Mouse (Mus musculus) limb, embryonic 10.5 days (tissue): ENCODE measurements at regions not wholly inside any gene's neighbourhood (a gene's known extent, or its start where the extent isn't known, plus 50 kb on each side); places are given as distances from the start of the nearest gene placed in this dataset.
A peak's percentile ranks its signal among the peaks of the same experiment; 100 is the strongest.

ENCODE experiments used
- DNase-seq: peaks from one replicate; pipeline ENCODE4 v3.0.0-alpha.2; 2017; ENCODE audit warnings: low spot score
- H3K27ac ChIP-seq: fragments of 300-500 bp; sonication (generic); 2 replicates; pipeline ENCODE4 v1.5.1; 2016; ENCODE audit warnings: mild to moderate bottlenecking
- H3K27me3 ChIP-seq: fragments of 300-500 bp; sonication (generic); 2 replicates; pipeline ENCODE4 v1.6.1; 2016; ENCODE audit warnings: low read depth, mild to moderate bottlenecking; ENCODE audit not compliant: poor library complexity, severe bottlenecking
- H3K36me3 ChIP-seq: fragments of 300-500 bp; sonication (generic); 2 replicates; pipeline ENCODE4 v1.6.1; 2016; ENCODE audit warnings: mild to moderate bottlenecking, moderate library complexity
- H3K4me1 ChIP-seq: fragments of 300-500 bp; sonication (generic); 2 replicates; pipeline ENCODE4 v1.6.1; 2016
- H3K4me3 ChIP-seq: fragments of 300-500 bp; sonication (generic); 2 replicates; pipeline ENCODE4 v1.5.1; 2016; ENCODE audit warnings: mild to moderate bottlenecking, moderate library complexity
- H3K9me3 ChIP-seq: fragments of 300-500 bp; sonication (generic); replicated peaks from 2 replicates; pipeline ENCODE4 v1.6.1; 2016; ENCODE audit warnings: mild to moderate bottlenecking
- WGBS: fragments of 180-500 bp; shearing (Covaris S2); methylation state at CpG from one replicate; pipeline ENCODE4 v1.1.7; 2016; 5-methylcytosine and 5-hydroxymethylcytosine counted together

DNA sequence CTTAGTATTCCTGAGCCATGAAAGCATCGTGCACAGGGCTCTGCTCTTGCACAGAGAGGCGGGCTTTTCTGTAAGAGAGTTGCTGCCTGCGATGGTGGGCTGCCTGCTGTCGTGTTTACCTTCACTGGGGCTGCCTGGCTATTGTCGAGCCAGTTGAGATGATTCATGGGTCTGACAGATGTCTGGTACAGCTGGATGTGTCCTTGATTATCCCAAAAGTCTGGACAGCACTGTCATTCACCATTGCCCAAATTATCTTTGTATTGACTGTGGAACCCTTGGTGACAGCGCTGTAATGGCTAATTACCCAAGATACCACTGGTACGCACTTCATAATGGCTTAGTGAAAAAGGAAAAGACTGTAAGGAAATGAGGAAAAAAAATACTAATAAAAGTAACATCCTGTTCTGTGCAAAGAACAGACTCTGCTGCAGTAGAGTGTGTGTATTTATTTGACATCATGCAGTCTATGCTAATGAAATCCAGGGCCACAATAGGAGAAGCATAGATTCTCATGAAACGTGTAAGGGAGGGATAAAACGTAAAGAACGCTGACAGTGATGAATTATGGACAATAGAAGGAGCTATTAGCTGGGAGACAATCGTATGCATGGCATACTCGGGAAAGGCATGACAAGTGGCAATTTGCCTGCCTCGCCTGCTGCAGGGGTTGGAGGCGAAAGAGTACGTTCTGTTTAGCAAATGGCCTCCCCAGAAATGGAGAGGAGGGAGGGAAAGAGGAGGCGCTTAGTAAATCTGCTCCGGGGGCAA is 208.2 kb upstream of the Atp5g3 start:
- DNase-seq, result no peak
- peaks cover 23% of the 10 kb centered on the region for H3K4me1 ChIP-seq
- H3K36me3 ChIP-seq, result no peaks in the 10 kb centered on the region
- H3K27me3 ChIP-seq, result no peaks in the 10 kb centered on the region
- no peak overlapping the region for H3K4me3 ChIP-seq
- WGBS, result 55% methylated on average over 17 of the region's 17 CpGs
- H3K9me3 ChIP-seq, result no peaks in the 10 kb centered on the region
- no peak overlapping the region for H3K27ac ChIP-seq

DNA sequence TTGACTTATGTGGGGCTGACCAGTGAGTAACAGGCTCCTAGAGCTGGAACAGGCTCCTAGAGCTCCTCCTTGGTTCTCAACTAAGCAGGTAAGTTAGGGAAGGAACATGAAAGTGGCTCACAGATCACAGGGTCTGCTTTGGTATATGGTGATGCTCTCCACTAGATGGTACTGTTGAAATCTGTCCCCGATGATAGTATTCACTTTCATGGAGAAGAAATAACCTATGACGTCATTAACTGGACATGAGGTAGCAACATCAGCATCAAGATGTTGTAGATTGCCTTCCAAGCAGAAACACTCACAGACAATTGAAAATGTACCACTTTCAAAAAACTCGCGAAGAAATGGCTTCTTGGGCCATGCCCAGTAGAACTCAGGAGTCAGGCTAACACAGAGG is 195.3 kb upstream of the Atp5g3 start:
- no peaks in the 10 kb centered on the region for H3K36me3 ChIP-seq
- no peak overlapping the region for H3K27ac ChIP-seq
- WGBS, result 83% methylated on average over 4 of the region's 4 CpGs

DNA sequence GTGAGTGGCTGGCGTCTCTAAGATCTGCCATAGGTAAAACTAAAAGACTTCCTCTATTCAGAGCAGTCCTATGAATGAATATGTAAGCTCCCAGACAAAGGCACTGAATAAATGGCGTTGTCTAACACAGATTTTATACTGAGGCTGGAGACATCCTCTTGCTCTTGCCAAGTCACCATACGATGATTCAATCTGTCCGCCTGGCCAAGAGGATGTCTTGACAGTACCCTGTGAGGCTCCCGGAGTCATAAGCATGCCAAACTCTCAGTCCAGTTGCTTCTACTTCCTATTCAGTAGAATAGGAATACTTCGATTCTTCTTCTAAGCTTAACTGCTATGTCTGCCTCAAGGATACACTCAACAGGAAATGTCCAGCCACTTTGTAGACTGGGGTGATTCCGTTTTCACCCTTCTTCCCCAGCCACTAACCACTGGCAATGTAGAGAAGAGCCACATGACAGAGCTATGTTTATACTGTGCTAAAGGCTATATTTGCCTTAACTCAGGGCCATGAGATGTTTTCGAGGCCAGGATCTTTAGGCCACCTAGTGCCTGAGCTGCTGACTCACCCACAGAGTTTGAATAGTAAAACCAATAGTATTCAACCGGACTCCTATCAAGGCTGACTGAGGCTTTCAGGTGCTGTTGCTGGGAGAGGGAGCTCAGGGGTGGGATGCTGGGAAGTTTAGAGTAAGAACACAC is 188.7 kb upstream of the Atp5g3 start:
- H3K27me3 ChIP-seq, result 0 out of 2 replicates have a peak, but pooled peaks cover 5% of the 10 kb centered on the region
- no peak for DNase-seq
- no peak overlapping the region for H3K27ac ChIP-seq
- H3K4me1 ChIP-seq, result peaks cover 3% of the 10 kb centered on the region; the same call in 1 of the 2 replicates
- no peak overlapping the region for H3K4me3 ChIP-seq
- WGBS, result 94% methylated on average over 9 of the region's 9 CpGs
- no peaks in the 10 kb centered on the region for H3K9me3 ChIP-seq
- no peaks in the 10 kb centered on the region for H3K36me3 ChIP-seq

More for the DNA sequence above, 195.3 kb upstream of the Atp5g3 start:
- no peaks in the 10 kb centered on the region for H3K4me1 ChIP-seq
- H3K27me3 ChIP-seq, result 0 out of 2 replicates have a peak, but pooled peaks cover 4% of the 10 kb centered on the region
- DNase-seq, result no peak
- no peak overlapping the region for H3K4me3 ChIP-seq
- no peaks in the 10 kb centered on the region for H3K9me3 ChIP-seq

DNA sequence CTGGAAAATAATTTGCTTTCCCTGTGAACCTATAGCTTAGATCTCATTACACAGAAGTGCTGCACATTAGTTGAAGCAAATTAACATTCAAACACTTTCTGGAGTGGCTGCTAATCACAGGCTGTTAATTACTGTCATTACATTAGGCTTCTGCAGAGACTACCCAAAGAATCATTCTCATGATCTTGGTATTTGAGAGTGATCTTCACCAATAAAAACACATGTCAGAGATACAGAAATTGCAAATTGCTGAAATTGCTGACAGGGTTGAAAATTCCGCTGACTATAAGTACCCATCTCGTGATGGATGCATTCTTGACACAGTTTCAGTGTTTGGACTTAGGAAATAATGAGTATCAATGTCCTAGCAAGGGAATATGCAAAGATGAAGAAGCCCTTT is 185.7 kb upstream of the Atp5g3 start:
- Histone ChIP-seq H3K27ac (no peak overlapping the region), H3K9me3 (no peaks in the 10 kb centered on the region), H3K27me3 (0 out of 2 replicates have a peak, but pooled peaks cover 5% of the 10 kb centered on the region), H3K36me3 (no peaks in the 10 kb centered on the region), H3K4me3 (no peak overlapping the region), H3K4me1 (peaks cover 3% of the 10 kb centered on the region; the same call in 1 of the 2 replicates)
- 93% methylated on average over 2 of the region's 2 CpGs for WGBS
- no peak for DNase-seq

DNA sequence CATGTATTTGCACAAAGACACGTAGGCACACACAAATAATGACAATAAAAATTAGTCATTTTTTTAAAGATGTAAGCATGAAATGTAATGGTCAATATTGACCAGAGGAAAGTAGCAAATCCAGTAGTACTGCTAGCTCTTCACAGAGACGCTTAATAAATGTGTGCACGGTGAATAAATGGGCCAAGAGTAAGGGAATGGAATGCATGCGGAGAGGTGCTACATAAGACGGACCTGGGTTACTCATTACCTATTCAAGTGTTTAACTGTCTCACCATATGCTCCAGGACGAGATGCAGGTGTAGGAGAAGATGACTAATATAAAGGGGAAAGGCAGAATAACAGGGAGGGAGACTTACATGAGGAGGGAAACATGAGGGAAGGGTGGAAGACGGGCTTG is 182.4 kb upstream of the Atp5g3 start:
- H3K4me3 ChIP-seq, result no peak overlapping the region
- no peaks in the 10 kb centered on the region for H3K9me3 ChIP-seq
- DNase-seq, result no peak
- no peak overlapping the region for H3K27ac ChIP-seq
- peaks cover 8% of the 10 kb centered on the region for H3K4me1 ChIP-seq
- WGBS, result 89% methylated on average over 7 of the region's 7 CpGs
- H3K36me3 ChIP-seq, result no peaks in the 10 kb centered on the region
- 0 out of 2 replicates have a peak, but pooled peaks cover 5% of the 10 kb centered on the region for H3K27me3 ChIP-seq

DNA sequence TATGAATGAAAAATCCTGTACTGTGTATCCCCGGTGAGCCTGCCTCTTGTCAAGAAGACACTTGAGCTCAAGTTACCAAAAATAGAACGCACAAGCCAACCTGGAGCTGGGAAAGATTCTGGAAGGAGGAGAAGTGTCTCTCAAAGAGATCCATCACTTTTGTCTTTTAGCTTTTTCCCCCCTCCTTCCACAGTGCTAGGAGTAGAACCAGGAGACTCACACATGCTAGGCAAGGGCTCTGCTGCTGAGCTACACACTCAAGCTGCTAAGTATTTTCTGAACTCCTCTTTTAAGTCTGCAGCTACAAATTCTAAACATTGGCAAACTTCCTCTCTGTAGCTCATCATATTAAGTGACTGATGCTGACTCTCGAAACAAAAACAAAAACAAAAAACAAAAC is 176.2 kb upstream of the Atp5g3 start:
- WGBS, result 71% methylated on average over 3 of the region's 3 CpGs
- DNase-seq, result no peak

DNA sequence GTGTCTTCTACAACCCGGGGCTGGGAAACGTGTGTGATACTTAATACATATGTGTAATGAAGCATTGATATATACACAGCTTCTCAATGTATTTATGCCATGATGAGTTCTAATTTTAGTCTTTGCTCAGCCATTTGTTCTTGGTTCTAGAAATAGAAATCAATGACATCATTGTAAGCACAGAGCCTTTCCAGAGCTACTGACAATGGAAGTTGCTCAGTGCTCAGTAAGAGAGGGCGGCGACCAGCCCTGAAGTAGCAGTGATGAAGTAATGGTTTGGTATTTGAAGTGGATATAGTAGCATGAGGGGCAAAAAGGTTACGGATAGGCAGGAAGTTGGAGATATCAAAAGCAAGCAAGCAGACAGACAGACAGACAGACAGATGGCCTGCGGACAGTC is 173.8 kb upstream of the Atp5g3 start:
- no peak for DNase-seq
- Histone ChIP-seq H3K4me3 (no peak overlapping the region), H3K9me3 (no peaks in the 10 kb centered on the region), H3K4me1 (no peaks in the 10 kb centered on the region), H3K27me3 (no peaks in the 10 kb centered on the region), H3K27ac (no peak overlapping the region), H3K36me3 (no peaks in the 10 kb centered on the region)
- WGBS, result 93% methylated on average over 6 of the region's 6 CpGs

More for the DNA sequence above, 176.2 kb upstream of the Atp5g3 start:
- H3K9me3 ChIP-seq, result no peaks in the 10 kb centered on the region
- no peak overlapping the region for H3K4me3 ChIP-seq
- H3K36me3 ChIP-seq, result no peaks in the 10 kb centered on the region
- H3K4me1 ChIP-seq, result peaks cover 8% of the 10 kb centered on the region
- H3K27ac ChIP-seq, result no peak overlapping the region
- no peaks in the 10 kb centered on the region for H3K27me3 ChIP-seq

DNA sequence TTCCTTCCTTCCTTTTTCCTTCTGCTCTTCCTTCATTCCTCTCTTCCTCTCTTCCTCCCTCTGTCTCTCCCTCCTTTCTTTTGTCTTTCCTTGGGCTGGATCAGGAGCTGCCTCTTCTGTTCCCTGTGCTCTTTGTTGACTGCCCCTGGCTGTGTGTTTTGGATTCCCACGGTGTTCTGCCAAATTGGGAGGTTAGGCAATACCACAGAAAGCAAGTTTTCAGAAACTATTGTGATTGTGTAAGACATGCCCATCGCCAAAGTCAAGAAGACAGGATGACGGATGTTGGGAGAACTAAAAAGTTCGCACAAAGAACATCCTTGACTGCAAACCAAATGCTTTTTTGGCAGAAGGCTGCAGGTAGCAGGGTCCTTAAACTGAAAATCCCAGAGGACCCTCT is 165.6 kb upstream of the Atp5g3 start:
- Histone ChIP-seq H3K9me3 (no peaks in the 10 kb centered on the region), H3K4me3 (no peak overlapping the region), H3K4me1 (peaks cover 39% of the 10 kb centered on the region), H3K27ac (peak overlapping the region; percentile 46; the same call in 1 of the 2 replicates), H3K36me3 (no peaks in the 10 kb centered on the region), H3K27me3 (peaks cover 26% of the 10 kb centered on the region; the same call in 1 of the 2 replicates)
- 75% methylated on average over 4 of the region's 4 CpGs for WGBS
- DNase-seq, result no peak

DNA sequence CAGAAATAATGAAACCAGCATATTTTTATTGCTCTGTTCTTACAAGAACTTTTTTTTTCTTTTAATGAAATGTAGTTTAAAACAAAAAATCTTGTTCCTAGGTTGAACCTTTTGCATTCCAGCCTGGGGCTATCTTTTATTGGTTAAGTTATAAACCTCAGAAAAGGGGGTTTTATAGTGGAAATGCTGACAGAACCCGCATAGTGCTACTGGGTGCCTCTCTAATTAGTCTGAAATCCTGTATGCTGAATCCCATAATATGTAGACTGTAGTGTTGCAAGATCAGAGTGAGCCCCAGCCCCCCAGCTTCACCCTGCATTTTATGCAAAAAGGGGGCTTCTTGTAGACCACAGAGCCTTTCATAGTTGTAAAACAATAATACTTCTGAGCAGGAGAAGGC is 164.4 kb upstream of the Atp5g3 start:
- no peak overlapping the region for H3K4me3 ChIP-seq
- peaks cover 46% of the 10 kb centered on the region for H3K4me1 ChIP-seq
- no peaks in the 10 kb centered on the region for H3K36me3 ChIP-seq
- no peak for DNase-seq
- H3K27me3 ChIP-seq, result peaks cover 38% of the 10 kb centered on the region
- H3K27ac ChIP-seq, result no peak overlapping the region
- no peaks in the 10 kb centered on the region for H3K9me3 ChIP-seq
- WGBS, result 63% methylated on average over 1 of the region's 1 CpGs

DNA sequence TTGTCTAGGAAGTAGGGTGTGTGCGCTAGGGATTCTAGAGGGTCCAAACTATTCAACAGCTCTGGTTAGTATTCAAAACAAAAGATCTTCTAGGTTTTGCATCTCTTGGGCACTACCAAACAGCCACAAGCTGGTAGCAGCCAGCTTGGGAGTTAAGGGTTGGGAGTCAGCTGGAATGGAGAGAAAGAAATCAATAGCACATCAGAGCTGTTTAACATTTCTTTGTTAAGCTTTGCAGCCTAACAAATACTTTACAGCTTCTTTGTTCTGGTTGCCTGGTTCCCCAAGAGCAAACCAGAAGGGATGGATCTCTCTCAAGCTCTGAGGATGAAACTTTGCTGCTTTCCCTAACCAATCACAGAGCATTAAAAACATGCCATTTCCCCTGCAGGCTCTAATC is 162.3 kb upstream of the Atp5g3 start:
- H3K27ac ChIP-seq, result peak overlapping the region; percentile 62; the same call in 1 of the 2 replicates
- H3K9me3 ChIP-seq, result no peaks in the 10 kb centered on the region
- no peaks in the 10 kb centered on the region for H3K36me3 ChIP-seq
- peaks cover 49% of the 10 kb centered on the region for H3K4me1 ChIP-seq
- H3K27me3 ChIP-seq, result peaks cover 59% of the 10 kb centered on the region
- DNase-seq, result no peak
- H3K4me3 ChIP-seq, result no peak overlapping the region
- 90% methylated on average over 1 of the region's 1 CpGs for WGBS

DNA sequence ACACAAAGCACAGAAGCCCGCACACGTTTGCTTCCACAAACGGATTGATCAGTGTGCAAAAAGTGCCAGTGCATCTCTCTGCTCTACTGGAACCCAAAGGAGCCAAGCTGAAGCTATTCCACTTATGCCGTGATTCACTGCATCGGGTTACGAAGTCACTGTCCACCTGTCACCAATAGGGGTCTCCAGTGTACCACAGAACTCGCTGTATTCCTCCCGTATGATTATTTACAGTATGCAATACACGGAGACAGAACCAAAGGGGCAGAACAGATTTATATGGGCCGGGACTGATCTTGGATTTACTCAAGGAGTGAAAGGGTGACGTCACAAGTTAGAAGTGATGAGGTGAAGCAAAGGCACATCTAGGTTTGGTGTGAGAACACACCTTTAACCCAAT is 155.5 kb upstream of the Atp5g3 start:
- WGBS, result 5% methylated on average over 11 of the region's 11 CpGs
- no peak overlapping the region for H3K27ac ChIP-seq
- peak; percentile 65 for DNase-seq
- H3K9me3 ChIP-seq, result no peaks in the 10 kb centered on the region
- peaks cover 42% of the 10 kb centered on the region for H3K4me1 ChIP-seq
- peaks cover 70% of the 10 kb centered on the region for H3K27me3 ChIP-seq
- H3K4me3 ChIP-seq, result no peak overlapping the region
- H3K36me3 ChIP-seq, result no peaks in the 10 kb centered on the region

DNA sequence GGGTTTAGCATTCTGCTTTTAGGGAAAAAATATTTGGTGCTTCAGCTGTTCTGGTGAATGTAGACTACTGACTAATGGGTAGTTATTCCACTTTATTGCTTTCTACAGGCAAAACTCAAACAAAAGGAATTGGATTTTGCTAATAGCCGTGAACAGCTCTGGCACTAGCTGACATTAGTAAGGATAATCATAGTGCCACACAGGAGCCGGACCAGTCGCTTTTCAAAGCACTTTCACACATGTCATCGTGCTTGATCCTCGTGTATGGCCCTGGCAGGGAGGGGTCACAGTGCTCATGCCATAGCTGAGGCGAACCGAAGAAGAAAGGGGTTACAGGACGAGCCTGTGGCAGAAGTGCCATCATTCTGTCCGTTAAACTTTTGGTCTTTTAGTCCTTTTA is 153.2 kb upstream of the Atp5g3 start:
- WGBS, result 78% methylated on average over 9 of the region's 9 CpGs
- peaks cover 32% of the 10 kb centered on the region for H3K4me1 ChIP-seq
- no peak overlapping the region for H3K27ac ChIP-seq
- no peak overlapping the region for H3K4me3 ChIP-seq
- H3K9me3 ChIP-seq, result no peaks in the 10 kb centered on the region
- H3K36me3 ChIP-seq, result no peaks in the 10 kb centered on the region
- peaks cover 48% of the 10 kb centered on the region for H3K27me3 ChIP-seq
- no peak for DNase-seq

DNA sequence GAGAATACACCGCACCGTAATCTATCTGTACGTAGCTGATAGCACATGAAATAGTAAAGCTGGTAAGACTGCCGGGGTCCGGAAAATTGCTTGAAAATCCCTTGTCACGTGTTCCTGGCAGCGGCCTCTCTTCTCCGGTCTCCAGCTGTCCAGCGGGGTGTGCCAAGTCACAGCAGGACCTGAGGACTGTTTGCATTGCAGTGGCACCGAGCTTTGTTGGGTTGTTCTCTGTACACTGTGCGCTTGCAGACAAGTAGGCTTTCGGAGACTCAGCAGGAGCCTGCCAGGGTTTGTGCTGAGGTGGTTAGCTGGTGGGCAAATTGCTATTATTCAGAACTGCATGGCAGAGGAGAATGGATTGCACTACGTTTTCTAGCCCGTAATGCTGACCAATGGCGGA is 152.7 kb upstream of the Atp5g3 start:
- no peak overlapping the region for H3K4me3 ChIP-seq

More for the DNA sequence above, 152.7 kb upstream of the Atp5g3 start:
- no peak for DNase-seq
- WGBS, result 89% methylated on average over 15 of the region's 15 CpGs
- Histone ChIP-seq H3K4me1 (peaks cover 32% of the 10 kb centered on the region), H3K27me3 (peaks cover 42% of the 10 kb centered on the region), H3K36me3 (no peaks in the 10 kb centered on the region), H3K27ac (0 out of 2 replicates have a peak overlapping the region, but pooled peaks have one; percentile 36), H3K9me3 (no peaks in the 10 kb centered on the region)
